Comparison of ENCODE assay signal across 32 mouse cellular contexts in genomic region chr19:5402293-5402692, GRCm38 (mm10). TPM values are rescaled to one million over a fixed set of nuclear protein-coding genes. Genes with fewer than 3 reads are reported as not detected.
A peak's percentile ranks its signal among the peaks of the same experiment; 100 is the strongest.
DNase-seq lines count a peak whose midpoint lies in the region; ATAC-seq and TF ChIP-seq lines count a peak whose summit lies in the region.
"Had no signal": no experiment of that assay in that cellular context is flagged by ENCODE, and none has a peak within 500 bp of the region (broad histone marks: within the 10 kb centered on the region; RNA-seq: fewer than 3 reads in every experiment).

TSS of gene Tsga10ip (minus strand) at chr19:5402526.

- WGBS in forebrain, embryonic 13.5 days, result 77% methylated on average over 8 of the region's 8 CpGs
- WGBS in forebrain, postnatal 0 days, result 59% methylated on average over 8 of the region's 8 CpGs
- 60% methylated on average over 8 of the region's 8 CpGs for WGBS in midbrain, postnatal 0 days
- WGBS in midbrain, embryonic 14.5 days, result 73% methylated on average over 8 of the region's 8 CpGs
- 70% methylated on average over 8 of the region's 8 CpGs for WGBS in stomach, postnatal 0 days

- no peak for DNase-seq in forebrain, postnatal 0 days
- peak; percentile 32 to 52 for DNase-seq in kidney, postnatal 4 days
- no peak for DNase-seq in kidney, postnatal 14 days
- no peak for DNase-seq in midbrain, postnatal 0 days (ENCODE audit: low spot score)
- no peak for DNase-seq in midbrain, embryonic 14.5 days
- no peak for DNase-seq in stomach, postnatal 0 days (ENCODE audit: low spot score)
- DNase-seq: adrenal gland, postnatal 10 days; B cell, adult 2 months; cerebellum, adult 9-11 months; embryo, embryonic 11 days; gastrocnemius, postnatal 10 days; heart, adult 11 months; heart, postnatal 10 days; kidney, adult 11 months; layer of hippocampus, adult 9-11 months; retina, postnatal 1 day; right cerebral cortex, postnatal 25 days; spleen, adult 18-20 months; thymus, postnatal 36 days had no signal

- H3K27me3 ChIP-seq in forebrain, embryonic 13.5 days, result no peaks in the 10 kb centered on the region
- no peaks in the 10 kb centered on the region for H3K27me3 ChIP-seq in forebrain, postnatal 0 days (ENCODE audit: insufficient read depth, low read length)
- H3K27me3 ChIP-seq in midbrain, postnatal 0 days (ENCODE audit: insufficient read depth, low read length), result no peaks in the 10 kb centered on the region
- H3K27me3 ChIP-seq in midbrain, embryonic 14.5 days (ENCODE audit: control insufficient read depth, insufficient read depth, low read length), result no peaks in the 10 kb centered on the region
- H3K27me3 ChIP-seq in stomach, postnatal 0 days (ENCODE audit: control insufficient read depth, insufficient read depth, low read length), result no peaks in the 10 kb centered on the region
- H3K27me3 ChIP-seq: CH12.LX; hindbrain, embryonic 12.5 days; limb, embryonic 15.5 days; midbrain, embryonic 12.5 days; neural tube, embryonic 13.5 days had no signal

- H3K4me2 ChIP-seq in forebrain, embryonic 13.5 days, result no peak within 1 kb of the TSS
- H3K4me2 ChIP-seq in forebrain, postnatal 0 days (ENCODE audit: low read depth), result no peak within 1 kb of the TSS
- H3K4me2 ChIP-seq in midbrain, postnatal 0 days (ENCODE audit: low read depth, low read length, poor library complexity, severe bottlenecking), result no peak within 1 kb of the TSS
- H3K4me2 ChIP-seq in midbrain, embryonic 14.5 days (ENCODE audit: low read length), result no peak within 1 kb of the TSS
- no peak within 1 kb of the TSS for H3K4me2 ChIP-seq in stomach, postnatal 0 days (replicated peaks; ENCODE audit: low read depth)
- H3K4me2 ChIP-seq: heart, embryonic 11.5 days; hindbrain, embryonic 12.5 days; limb, embryonic 15.5 days; midbrain, embryonic 12.5 days; neural tube, embryonic 13.5 days had no signal

- no peaks in the 10 kb centered on the region for H3K36me3 ChIP-seq in forebrain, embryonic 13.5 days (ENCODE audit: poor library complexity, severe bottlenecking)
- H3K36me3 ChIP-seq in forebrain, postnatal 0 days (ENCODE audit: insufficient read depth), result no peaks in the 10 kb centered on the region
- no peaks in the 10 kb centered on the region for H3K36me3 ChIP-seq in midbrain, postnatal 0 days (ENCODE audit: insufficient read depth, low read length)
- no peaks in the 10 kb centered on the region for H3K36me3 ChIP-seq in midbrain, embryonic 14.5 days (ENCODE audit: control insufficient read depth, insufficient read depth, low read length)
- no peaks in the 10 kb centered on the region for H3K36me3 ChIP-seq in stomach, postnatal 0 days (ENCODE audit: control insufficient read depth, insufficient read depth, low read length)
- H3K36me3 ChIP-seq: G1E; hindbrain, embryonic 12.5 days; limb, embryonic 15.5 days; midbrain, embryonic 12.5 days; neural tube, embryonic 13.5 days had no signal

- TF ChIP-seq EP300 in stomach, postnatal 0 days (optimal IDR thresholded peaks at IDR 0.05), result no peak

- H3K4me3 ChIP-seq in forebrain, embryonic 13.5 days, result no peak within 1 kb of the TSS
- no peak within 1 kb of the TSS for H3K4me3 ChIP-seq in forebrain, postnatal 0 days (ENCODE audit: low read depth, low read length)
- no peak within 1 kb of the TSS for H3K4me3 ChIP-seq in midbrain, postnatal 0 days (ENCODE audit: low read depth, low read length)
- H3K4me3 ChIP-seq in midbrain, embryonic 14.5 days (replicated peaks; ENCODE audit: low read depth, low read length), result no peak within 1 kb of the TSS
- H3K4me3 ChIP-seq in stomach, postnatal 0 days (ENCODE audit: low read depth, low read length), result no peak within 1 kb of the TSS
- H3K4me3 ChIP-seq: hindbrain, embryonic 12.5 days; left cerebral cortex, adult 2 months; limb, embryonic 15.5 days; midbrain, embryonic 12.5 days; myocyte; neural tube, embryonic 13.5 days had no signal

- H3K9ac ChIP-seq in forebrain, embryonic 13.5 days, result peak within 1 kb of the TSS; percentile 21; the same call in 1 of the 2 replicates
- H3K9ac ChIP-seq in forebrain, postnatal 0 days, result no peak within 1 kb of the TSS
- no peak within 1 kb of the TSS for H3K9ac ChIP-seq in midbrain, postnatal 0 days (replicated peaks; ENCODE audit: low read length, poor library complexity, severe bottlenecking)
- H3K9ac ChIP-seq in midbrain, embryonic 14.5 days (replicated peaks; ENCODE audit: low read length), result no peak within 1 kb of the TSS
- H3K9ac ChIP-seq in stomach, postnatal 0 days (ENCODE audit: low read length), result no peak within 1 kb of the TSS
- H3K9ac ChIP-seq: hindbrain, embryonic 12.5 days; limb, embryonic 15.5 days; liver, embryonic 14.5 days; midbrain, embryonic 12.5 days had no signal

- TF ChIP-seq CTCF in forebrain, postnatal 0 days (IDR thresholded peaks at IDR 0.05; ENCODE audit: low read depth), result no peak
- 0 out of 2 replicates have a peak, but pooled peaks have one; percentile 14 for TF ChIP-seq CTCF in midbrain, postnatal 0 days (IDR thresholded peaks at IDR 0.05)
- 0 out of 2 replicates have a peak, but pooled peaks have one; percentile 1 for TF ChIP-seq CTCF in stomach, postnatal 0 days (IDR thresholded peaks at IDR 0.05; ENCODE audit: low read depth)

- H3K27ac ChIP-seq in forebrain, embryonic 13.5 days, result no peak within 1 kb of the TSS
- no peak within 1 kb of the TSS for H3K27ac ChIP-seq in forebrain, postnatal 0 days (ENCODE audit: low read depth, low read length)
- no peak within 1 kb of the TSS for H3K27ac ChIP-seq in midbrain, postnatal 0 days (ENCODE audit: low read depth, low read length)
- H3K27ac ChIP-seq in midbrain, embryonic 14.5 days (replicated peaks; ENCODE audit: low read depth, low read length), result no peak within 1 kb of the TSS
- H3K27ac ChIP-seq in stomach, postnatal 0 days (replicated peaks), result no peak within 1 kb of the TSS
- H3K27ac ChIP-seq: hindbrain, embryonic 12.5 days; left cerebral cortex, adult 2 months; limb, embryonic 15.5 days; liver, embryonic 14.5 days; midbrain, embryonic 12.5 days; neural tube, embryonic 13.5 days had no signal

- ATAC-seq in forebrain, embryonic 13.5 days, result no peak
- ATAC-seq in forebrain, postnatal 0 days, result no peak
- no peak for ATAC-seq in midbrain, postnatal 0 days (ENCODE audit: low FRiP score)
- no peak for ATAC-seq in midbrain, embryonic 14.5 days (ENCODE audit: low FRiP score, low TSS enrichment)
- ATAC-seq in stomach, postnatal 0 days (ENCODE audit: low FRiP score, low TSS enrichment), result no peak
- ATAC-seq: forebrain, embryonic 14.5 days had no signal

- H3K9me3 ChIP-seq in forebrain, embryonic 13.5 days (replicated peaks), result no peaks in the 10 kb centered on the region
- no peaks in the 10 kb centered on the region for H3K9me3 ChIP-seq in forebrain, postnatal 0 days (ENCODE audit: low read length)
- no peaks in the 10 kb centered on the region for H3K9me3 ChIP-seq in midbrain, postnatal 0 days (ENCODE audit: low read length)
- no peaks in the 10 kb centered on the region for H3K9me3 ChIP-seq in midbrain, embryonic 14.5 days (ENCODE audit: control insufficient read depth, low read length)
- H3K9me3 ChIP-seq in stomach, postnatal 0 days (ENCODE audit: control insufficient read depth, low read length), result no peaks in the 10 kb centered on the region
- H3K9me3 ChIP-seq: G1E; hindbrain, embryonic 12.5 days; limb, embryonic 15.5 days; midbrain, embryonic 12.5 days; neural tube, embryonic 13.5 days had no signal

- peaks cover 7% of the 10 kb centered on the region for H3K4me1 ChIP-seq in forebrain, embryonic 13.5 days
- H3K4me1 ChIP-seq in forebrain, postnatal 0 days (ENCODE audit: insufficient read depth), result peaks cover 4% of the 10 kb centered on the region; the same call in 1 of the 2 replicates
- 0 out of 2 replicates have a peak, but pooled peaks cover 1% of the 10 kb centered on the region for H3K4me1 ChIP-seq in midbrain, postnatal 0 days (ENCODE audit: insufficient read depth, low read length)
- peaks cover 4% of the 10 kb centered on the region; the same call in 1 of the 2 replicates for H3K4me1 ChIP-seq in midbrain, embryonic 14.5 days (ENCODE audit: control insufficient read depth, insufficient read depth, low read length)
- no peaks in the 10 kb centered on the region for H3K4me1 ChIP-seq in stomach, postnatal 0 days (replicated peaks; ENCODE audit: control insufficient read depth, insufficient read depth)

RNA-seq across cellular contexts. Expression of gene Tsga10ip, which starts in this region (rescaled TPM):
- polyA plus RNA-seq in forebrain, embryonic 13.5 days (2015; fragmentation: Nextera tagmentation; extraction: Ambion mirVana), result 0.39 TPM in 1 of 2 replicates, not detected in the other
- 0.43 TPM in 1 of 2 replicates, not detected in the other for total RNA-seq in forebrain, postnatal 0 days (2014; rRNA removed)
- 0.08 and 0.13 TPM in 2 replicates for polyA plus RNA-seq in forebrain, postnatal 0 days (2015; fragmentation: Nextera tagmentation; extraction: Ambion mirVana)
- not detected in 2 replicates for total RNA-seq in midbrain, postnatal 0 days (2014; rRNA removed)
- 0.10 TPM in 1 of 2 replicates, not detected in the other for polyA plus RNA-seq in midbrain, postnatal 0 days (2015; fragmentation: Nextera tagmentation; extraction: Ambion mirVana)
- polyA plus RNA-seq in midbrain, embryonic 14.5 days (2014; fragmentation: Nextera tagmentation; extraction: Ambion mirVana), result 0.12 TPM in 1 of 2 replicates, not detected in the other
- 0.44 TPM in 1 of 2 replicates, not detected in the other for polyA plus RNA-seq in stomach, postnatal 0 days (2015; fragmentation: Nextera tagmentation; extraction: Ambion mirVana)
- total RNA-seq: adrenal gland, postnatal 10 days; heart, postnatal 10 days; left cerebral cortex, adult 2 months; left cerebral cortex, postnatal 36 days had no signal
- polyA plus RNA-seq: forebrain, embryonic 14.5 days; limb, embryonic 15.5 days had no signal

Comparison
In these comparisons a context has a peak if more than half of its experiments do, and no peak if none do; other contexts are left out.
1. DNase-seq: peak in kidney, postnatal 4 days (2 of 2); none in forebrain, postnatal 0 days (single experiment), kidney, postnatal 14 days (single experiment), midbrain, postnatal 0 days (single experiment), midbrain, embryonic 14.5 days (single experiment) and stomach, postnatal 0 days (single experiment).